Mouse (Mus musculus): ENCODE data around the gene 4932438H23Rik.
"Not testable (repeated sequence)": the region's sequence is repeated elsewhere in the genome, so short reads cannot be mapped to it uniquely, and the experiment has no call there.

The 4932438H23Rik gene

DNA sequence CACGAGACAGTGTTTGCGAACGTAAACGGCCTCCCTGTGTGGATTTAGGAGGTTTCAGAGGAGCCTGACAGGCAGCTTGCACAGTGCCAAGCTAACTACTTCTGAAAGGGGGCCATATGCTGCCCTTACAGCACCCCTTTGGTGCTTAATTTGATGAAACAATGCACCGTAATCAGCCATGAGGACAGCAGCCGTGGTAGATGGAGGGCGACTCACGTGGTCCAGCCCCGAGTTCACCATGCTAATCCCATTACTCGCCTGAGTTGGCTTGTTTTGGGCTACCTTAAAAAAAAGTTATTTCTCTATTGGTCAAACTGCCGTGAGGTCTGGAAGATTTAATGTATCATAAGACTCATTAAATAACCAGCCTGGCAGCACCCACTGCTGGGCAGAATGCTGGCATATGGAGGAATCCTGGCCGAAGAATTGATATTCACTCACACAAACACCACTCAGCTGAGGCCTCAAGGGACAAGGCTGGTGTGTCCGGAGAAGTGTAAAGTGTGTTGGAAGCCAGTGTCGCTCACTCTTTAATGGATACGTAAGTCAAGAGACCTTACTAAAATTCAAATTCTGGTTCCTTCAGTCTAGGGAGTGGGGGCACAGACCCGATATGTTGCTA, 4.6 kb upstream of the 4932438H23Rik start:
- no peak for DNase-seq (ENCODE audit: low read depth, low spot score)

- no peak for DNase-seq (ENCODE audit: low read depth, low spot score)
These were observed 2.9 kb upstream of the 4932438H23Rik start for GRCm38 (mm10) chr16:91097858-91098257.

GRCm38 (mm10) chr16:91096984-91097506, 2.1 kb upstream of the 4932438H23Rik start:
- DNase-seq (ENCODE audit: low read depth, low spot score) = no peak

GRCm38 (mm10) chr16:91096016-91096415, 1.1 kb upstream of the 4932438H23Rik start:
- no peak for DNase-seq (ENCODE audit: low read depth, low spot score)

GRCm38 (mm10) chr16:91086642-91087306, 8.1 kb downstream of the 4932438H23Rik start:
- no peak for DNase-seq (ENCODE audit: low read depth, low spot score)

DNA sequence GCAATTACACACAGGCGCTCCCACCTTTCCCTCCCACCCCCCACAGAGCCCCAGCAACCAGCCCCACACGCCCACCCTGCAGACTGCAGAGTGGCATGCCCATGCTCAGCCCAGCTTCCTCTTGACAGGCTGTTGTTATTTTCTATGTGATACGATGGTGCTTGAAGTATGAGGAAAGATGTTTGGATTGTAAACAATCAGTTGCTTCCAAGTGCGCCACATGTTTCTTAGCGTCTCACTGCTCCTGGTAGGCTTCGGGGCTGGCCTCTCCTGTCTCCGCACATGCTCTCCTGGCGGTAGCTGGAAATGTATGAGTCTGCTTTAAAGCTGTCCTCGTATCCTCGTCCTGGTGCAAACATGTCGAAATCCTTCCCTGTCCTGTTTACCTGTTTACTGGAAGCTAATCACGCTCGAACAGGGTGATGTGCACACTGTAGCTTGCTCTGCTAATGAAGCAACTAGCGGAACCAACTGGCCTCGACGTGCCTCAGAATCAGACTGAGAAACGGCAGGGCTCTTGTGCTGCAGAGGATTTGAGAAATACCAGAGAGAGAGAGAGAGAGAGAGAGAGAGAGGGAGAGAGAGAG, 9.6 kb downstream of the 4932438H23Rik start:
- DNase-seq (ENCODE audit: low read depth, low spot score) = no peak

- no peak for DNase-seq (ENCODE audit: low read depth, low spot score)
These were observed 10.3 kb downstream of the 4932438H23Rik start for GRCm38 (mm10) chr16:91084307-91085238.

- no peak for DNase-seq (ENCODE audit: low read depth, low spot score)
These were observed 11.8 kb downstream of the 4932438H23Rik start for GRCm38 (mm10) chr16:91083002-91083646.

DNA sequence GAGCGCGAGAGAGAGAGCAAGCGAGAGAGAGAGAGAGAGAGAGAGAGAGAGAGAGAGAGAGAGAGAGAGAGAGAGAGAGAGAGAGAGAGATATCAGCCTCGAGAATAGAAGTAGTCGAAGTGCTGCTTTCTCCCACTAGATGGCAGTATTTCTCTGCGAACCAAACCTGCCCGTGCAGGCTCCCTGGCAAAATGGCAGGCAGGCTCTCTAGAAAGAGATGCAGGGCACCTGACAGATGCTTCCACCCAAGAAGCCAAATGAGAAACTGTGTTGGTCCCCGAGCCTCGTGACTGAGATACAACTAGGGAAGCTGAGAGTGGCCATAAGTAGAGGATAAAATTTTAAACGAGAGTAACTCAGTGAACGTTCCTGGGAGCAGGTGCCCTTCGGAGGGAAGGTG, 13.4 kb downstream of the 4932438H23Rik start:
- peak; percentile 69 for DNase-seq (ENCODE audit: low read depth, low spot score)

- DNase-seq (ENCODE audit: low read depth, low spot score) = no peak
These were observed 18.7 kb downstream of the 4932438H23Rik start for GRCm38 (mm10) chr16:91076180-91076579.

DNA sequence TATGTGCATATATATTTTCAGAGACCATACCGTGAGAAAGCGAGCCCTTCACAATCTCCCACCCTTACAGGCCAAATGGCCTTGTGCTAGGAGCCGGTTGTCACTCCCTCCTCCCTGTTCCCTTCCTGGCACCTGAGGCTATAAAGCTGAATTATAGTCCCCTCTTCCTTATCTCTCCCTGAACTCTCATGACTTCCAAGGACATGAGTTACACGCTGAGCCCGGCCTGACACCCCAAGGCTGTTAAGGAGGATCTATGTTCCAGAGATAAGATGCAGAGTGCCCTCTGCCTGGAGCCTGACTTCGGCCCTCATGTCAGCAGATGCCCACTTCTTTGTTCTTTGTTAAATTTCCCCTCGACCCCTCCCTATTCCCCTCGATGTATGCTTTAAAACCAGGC, 19.5 kb downstream of the 4932438H23Rik start:
- not testable (repeated sequence) for DNase-seq (ENCODE audit: low read depth, low spot score)

DNA sequence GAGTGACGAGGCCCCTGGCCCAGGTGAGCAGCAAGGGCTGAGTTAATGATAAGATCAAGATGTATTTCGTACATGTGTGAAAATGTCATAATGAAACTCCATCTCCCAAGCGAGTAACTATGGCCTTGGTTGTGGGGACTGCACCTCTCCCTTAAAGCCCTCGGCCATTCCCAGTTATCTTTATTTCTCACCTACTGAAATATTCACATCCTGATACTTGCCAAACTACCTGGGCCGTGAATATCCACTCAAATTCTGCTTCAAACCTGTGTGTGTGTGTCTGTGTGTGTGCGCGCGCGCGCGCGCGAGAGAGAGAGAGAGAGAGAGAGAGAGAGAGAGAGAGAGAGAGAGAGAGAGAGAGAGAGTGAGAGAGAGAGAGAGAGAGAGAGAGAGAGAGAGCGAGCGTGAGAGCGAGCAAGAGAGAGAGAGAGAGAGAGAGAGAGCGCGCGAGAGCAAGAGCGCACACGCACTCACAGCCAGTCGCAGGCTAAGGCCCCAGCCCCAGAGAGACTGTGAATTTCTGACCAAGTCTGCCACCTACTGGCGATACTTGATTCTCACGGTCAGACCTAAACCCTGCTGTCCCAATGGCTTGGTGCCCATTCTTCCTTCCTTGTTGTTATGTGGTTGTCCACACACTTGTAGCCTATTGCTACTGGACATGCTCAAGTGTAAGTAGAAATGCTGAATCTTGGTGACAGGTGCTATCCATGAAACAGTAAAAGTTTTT, 21.6 kb downstream of the 4932438H23Rik start:
- peak; percentile 91 for DNase-seq (ENCODE audit: low read depth, low spot score)

GRCm38 (mm10) chr16:91072256-91072655, 22.7 kb downstream of the 4932438H23Rik start:
- DNase-seq (ENCODE audit: low read depth, low spot score) = no peak

DNA sequence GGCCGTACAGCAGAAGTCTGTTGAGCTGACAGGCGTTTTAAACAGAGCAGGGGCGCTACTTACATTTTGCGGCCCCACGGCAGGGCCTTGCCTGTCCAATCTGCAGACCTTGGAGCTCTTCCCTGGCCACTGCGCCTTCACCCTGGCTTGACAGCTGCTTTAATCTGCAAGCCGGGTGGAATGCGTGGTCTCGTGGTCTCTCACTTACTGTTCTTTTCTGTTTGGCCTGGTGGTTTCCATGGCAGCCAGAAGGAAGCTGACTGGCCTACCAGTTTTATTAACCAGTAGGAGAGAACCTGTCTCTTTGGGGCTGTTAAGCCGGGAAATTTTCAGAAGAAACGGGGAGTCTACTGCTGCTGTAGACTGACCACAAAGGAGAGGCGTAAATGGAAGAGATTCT, 26.0 kb downstream of the 4932438H23Rik start:
- DNase-seq (ENCODE audit: low read depth, low spot score) = no peak

- DNase-seq (ENCODE audit: low read depth, low spot score) = no peak
These were observed 27.8 kb downstream of the 4932438H23Rik start for GRCm38 (mm10) chr16:91067122-91067521.

DNA sequence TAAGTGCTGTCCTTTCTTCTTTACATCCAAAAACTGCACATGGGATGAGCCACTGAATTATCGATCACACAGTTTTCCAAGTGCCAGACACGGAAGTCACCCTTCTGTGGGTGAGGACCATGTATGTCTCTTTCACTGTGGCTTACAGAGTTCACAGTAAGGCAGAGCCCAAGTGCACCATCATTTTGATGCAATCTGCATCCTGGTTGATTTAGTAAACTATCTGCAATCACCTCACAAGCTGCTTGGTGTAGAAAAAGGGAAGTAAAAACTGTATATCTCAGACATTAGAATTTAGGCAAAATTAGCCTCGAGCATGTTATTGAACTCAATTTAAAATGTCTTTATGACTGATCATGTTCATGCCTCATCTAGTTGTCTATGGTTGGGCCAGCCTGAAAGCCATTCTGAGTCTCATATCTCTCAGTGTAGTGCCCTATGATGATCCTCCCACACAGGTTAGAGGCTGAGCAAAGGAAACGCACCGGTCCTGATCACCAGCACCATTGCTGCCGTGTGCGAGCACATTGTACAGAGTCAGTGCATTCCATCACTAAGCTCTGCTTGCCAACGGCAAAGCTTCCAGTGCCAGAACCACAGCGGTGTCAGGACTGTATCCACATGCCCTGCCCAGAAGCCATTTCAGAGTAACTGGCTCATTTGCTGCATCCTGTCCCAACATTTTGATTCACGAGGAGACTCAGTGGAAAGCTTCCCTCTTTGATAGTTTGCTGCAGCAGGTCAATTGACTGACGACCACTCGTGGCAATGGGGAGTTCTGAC, 30.1 kb downstream of the 4932438H23Rik start:
- DNase-seq (ENCODE audit: low read depth, low spot score) = no peak

DNA sequence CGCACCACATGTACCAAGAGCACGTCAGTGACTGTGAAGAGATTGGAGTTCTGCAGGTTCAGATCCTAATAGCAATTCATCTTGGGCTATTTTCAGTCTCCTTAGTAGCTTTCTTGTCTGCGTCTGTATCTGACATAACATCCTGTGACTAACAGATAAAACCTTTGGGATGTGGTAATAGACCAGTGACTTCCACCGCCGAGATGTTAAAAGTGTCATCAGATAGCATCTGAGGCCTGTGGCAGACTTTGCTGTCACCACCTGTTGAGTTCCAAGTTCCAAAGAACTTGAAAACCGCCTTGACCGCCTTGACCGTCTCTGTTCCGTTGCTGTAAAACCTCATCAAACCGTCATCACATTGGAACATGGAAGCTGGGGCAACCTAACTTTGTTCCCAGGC, 31.1 kb downstream of the 4932438H23Rik start:
- no peak for DNase-seq (ENCODE audit: low read depth, low spot score)

GRCm38 (mm10) chr16:91061531-91062318, 33.2 kb downstream of the 4932438H23Rik start:
- no peak for DNase-seq (ENCODE audit: low read depth, low spot score)

- DNase-seq (ENCODE audit: low read depth, low spot score) = no peak
These were observed 37.2 kb downstream of the 4932438H23Rik start for GRCm38 (mm10) chr16:91057741-91058140.
